ENCODE assay signal across 8 mouse cellular contexts in the genomic region with DNA sequence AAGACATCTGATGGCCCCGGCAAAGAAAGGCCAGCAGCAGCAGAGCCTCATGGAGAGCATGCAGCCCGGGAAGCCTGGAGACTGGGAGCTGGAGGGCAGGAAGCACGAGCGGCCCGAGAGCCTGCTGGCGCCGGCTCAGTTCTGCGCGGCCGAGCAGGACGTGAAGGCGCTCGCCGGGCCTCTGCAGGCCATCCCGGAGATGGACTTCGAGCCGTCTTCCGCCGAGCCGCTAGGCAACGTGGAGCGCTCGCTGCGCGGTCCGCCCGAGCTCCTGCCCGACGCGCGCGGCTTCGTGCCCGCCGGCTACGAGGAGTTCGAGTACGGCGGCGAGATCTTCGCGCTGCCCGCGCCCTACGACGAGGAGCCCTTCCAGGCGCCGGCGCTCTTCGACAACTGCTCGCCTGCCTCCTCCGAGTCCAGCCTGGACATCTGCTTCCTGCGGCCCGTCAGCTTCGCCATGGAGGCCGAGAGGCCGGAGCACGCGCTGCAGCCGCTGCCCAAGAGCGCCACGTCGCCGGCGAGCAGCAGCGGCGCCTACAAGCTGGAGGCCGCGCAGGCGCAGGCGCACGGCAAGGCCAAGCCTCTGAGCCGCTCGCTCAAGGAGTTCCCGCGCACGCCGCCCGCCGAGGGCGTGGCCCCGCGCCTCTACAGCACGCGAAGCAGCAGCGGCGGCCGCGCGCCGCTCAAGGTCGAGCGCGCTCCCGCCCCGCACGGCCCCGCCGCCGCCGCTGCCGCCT. TPM values are rescaled to one million over a fixed set of nuclear protein-coding genes. Genes with fewer than 3 reads are reported as not detected.
DNase-seq lines count a peak whose midpoint lies in the region; ATAC-seq and TF ChIP-seq lines count a peak whose summit lies in the region.

Gene Gm10190, minus strand, starts transcription at position 553 of the 737 bp plus-strand sequence.

- TF ChIP-seq POLR2A in thymus, adult 2 months (IDR thresholded peaks at IDR 0.05; ENCODE audit: control insufficient read depth, extremely low read depth, insufficient read depth, low read length, poor library complexity) = peak; percentile 66

- H3K27me3 ChIP-seq in hindbrain, embryonic 12.5 days = peaks cover 13% of the 10 kb centered on the region
- peaks cover 2% of the 10 kb centered on the region; the same call in 1 of the 2 replicates for H3K27me3 ChIP-seq in lung, embryonic 16.5 days (ENCODE audit: control insufficient read depth, insufficient read depth, low read depth, low read length)
- H3K27me3 ChIP-seq in thymus, adult 2 months (ENCODE audit: control insufficient read depth, insufficient read depth, low read length) = no peaks in the 10 kb centered on the region

- H3K9ac ChIP-seq in hindbrain, embryonic 12.5 days = peak within 1 kb of the TSS; percentile 80
- peak within 1 kb of the TSS; percentile 82 for H3K9ac ChIP-seq in lung, embryonic 16.5 days (ENCODE audit: low read length)

- H3K27ac ChIP-seq in hindbrain, embryonic 12.5 days = peak within 1 kb of the TSS; percentile 68; the same call in 1 of the 2 replicates
- peak within 1 kb of the TSS; percentile 59 for H3K27ac ChIP-seq in lung, embryonic 16.5 days (ENCODE audit: low read length)
- no peak within 1 kb of the TSS for H3K27ac ChIP-seq in thymus, adult 2 months (ENCODE audit: control insufficient read depth, insufficient read depth, low read length)

- 4% methylated on average over 102 of the region's 102 CpGs for WGBS in hindbrain, embryonic 12.5 days
- 2% methylated on average over 87 of the region's 102 CpGs for WGBS in lung, embryonic 16.5 days
- 4% methylated on average over 102 of the region's 102 CpGs for WGBS in thymus, adult 2 months

- peak; percentile 52 for DNase-seq in WW6 (ENCODE audit: low read depth, low spot score)
- DNase-seq in cerebellum, postnatal 4 days (ENCODE audit: low spot score in 2 of 2) = peak; percentile 63 to 84
- DNase-seq in frontal cortex, postnatal 25 days (ENCODE audit: low spot score in 2 of 2) = peak; percentile 73 to 79
- peak; percentile 77 to 87 for DNase-seq in layer of hippocampus, postnatal 10 days (ENCODE audit: low spot score in 2 of 2)
- peak; percentile 60 for DNase-seq in ovary, postnatal 10 days (ENCODE audit: low spot score)
- DNase-seq in thymus, adult 2 months = peak; percentile 86

- TF ChIP-seq CTCF in thymus, adult 2 months (IDR thresholded peaks at IDR 0.05; ENCODE audit: borderline replicate concordance, control insufficient read depth, extremely low read depth, insufficient read depth, low read length, poor library complexity) = no peak

- peak within 1 kb of the TSS; percentile 82 for H3K4me2 ChIP-seq in hindbrain, embryonic 12.5 days (replicated peaks)
- peak within 1 kb of the TSS; percentile 96 for H3K4me2 ChIP-seq in lung, embryonic 16.5 days (ENCODE audit: low read depth, low read length)

- peak within 1 kb of the TSS; percentile 50 for H3K4me3 ChIP-seq in hindbrain, embryonic 12.5 days
- H3K4me3 ChIP-seq in lung, embryonic 16.5 days (ENCODE audit: low read length) = peak within 1 kb of the TSS; percentile 57
- peak within 1 kb of the TSS; percentile 87 for H3K4me3 ChIP-seq in thymus, adult 2 months (ENCODE audit: control insufficient read depth, insufficient read depth, low read length)

- no peaks in the 10 kb centered on the region for H3K9me3 ChIP-seq in hindbrain, embryonic 12.5 days (replicated peaks)
- no peaks in the 10 kb centered on the region for H3K9me3 ChIP-seq in lung, embryonic 16.5 days (ENCODE audit: control insufficient read depth, low read length)

- peak; percentile 99 for ATAC-seq in hindbrain, embryonic 12.5 days (ENCODE audit: low FRiP score)
- ATAC-seq in lung, embryonic 16.5 days (ENCODE audit: low read depth) = peak; percentile 100

- H3K36me3 ChIP-seq in hindbrain, embryonic 12.5 days = no peaks in the 10 kb centered on the region
- no peaks in the 10 kb centered on the region for H3K36me3 ChIP-seq in lung, embryonic 16.5 days (ENCODE audit: control insufficient read depth, insufficient read depth, low read length)
- no peaks in the 10 kb centered on the region for H3K36me3 ChIP-seq in thymus, adult 2 months (ENCODE audit: control insufficient read depth, insufficient read depth, low read length)

- H3K4me1 ChIP-seq in hindbrain, embryonic 12.5 days = peaks cover 7% of the 10 kb centered on the region
- peaks cover 7% of the 10 kb centered on the region; the same call in 1 of the 2 replicates for H3K4me1 ChIP-seq in lung, embryonic 16.5 days (replicated peaks; ENCODE audit: control insufficient read depth, insufficient read depth, low read length)
- H3K4me1 ChIP-seq in thymus, adult 2 months (replicated peaks; ENCODE audit: control insufficient read depth, insufficient read depth, low read length) = peaks cover 7% of the 10 kb centered on the region

RNA-seq across cellular contexts. Expression of gene Gm10190, which starts in this region (rescaled TPM):
- polyA plus RNA-seq in hindbrain, embryonic 12.5 days (2016; fragmentation: Nextera tagmentation; extraction: Ambion mirVana) = 1.7 and 2.1 TPM in 2 replicates
- 1 to 10 TPM in 1 of 2 experiments, not detected in 1; 4.9 TPM for total RNA-seq in layer of hippocampus, postnatal 10 days (2021)
- polyA plus RNA-seq in lung, embryonic 16.5 days (2015; fragmentation: Nextera tagmentation; extraction: Ambion mirVana) = 0.88 TPM in 1 of 2 replicates, not detected in the other
- polyA plus RNA-seq in thymus, adult 2 months (2012; rRNA removed) = 1.2 TPM in 1 of 2 replicates, not detected in the other

Comparison
In these comparisons a context has a peak if more than half of its experiments do, and no peak if none do; other contexts are left out.
1. Peak in ATAC-seq, H3K4me3 ChIP-seq, H3K27ac ChIP-seq, H3K9ac ChIP-seq and H3K4me2 ChIP-seq in lung, embryonic 16.5 days; RNA of the gene not detected or under 1 TPM.